Mouse (Mus musculus): ENCODE results near the gene Neb. TPM values are rescaled to one million over a fixed set of nuclear protein-coding genes. Genes with fewer than 3 reads are reported as not detected.

Neb gene
- total RNA-seq, 4 experiments from 2014 or later: 1.2 to 5.0 (median 2.2) TPM

- no peak for DNase-seq (ENCODE audit: low spot score in 2 of 2)
Measured at GRCm38 (mm10) chr2:52374706-52375105, 3.6 kb downstream of the Neb start.

GRCm38 (mm10) chr2:52372480-52372879 lies 5.8 kb downstream of the Neb start:
- DNase-seq (ENCODE audit: low spot score in 2 of 2): no peak

GRCm38 (mm10) chr2:52372080-52372479 lies 6.2 kb downstream of the Neb start:
- DNase-seq (ENCODE audit: low spot score in 2 of 2): no peak

- no peak for DNase-seq (ENCODE audit: low spot score in 2 of 2)
Measured at GRCm38 (mm10) chr2:52371066-52371465, 7.2 kb downstream of the Neb start.

GRCm38 (mm10) chr2:52369622-52370021 lies 8.7 kb downstream of the Neb start:
- DNase-seq (ENCODE audit: low spot score in 2 of 2): no peak

GRCm38 (mm10) chr2:52367665-52368064 lies 10.6 kb downstream of the Neb start:
- no peak for DNase-seq (ENCODE audit: low spot score in 2 of 2)

GRCm38 (mm10) chr2:52367248-52367647 lies 11.0 kb downstream of the Neb start:
- DNase-seq (ENCODE audit: low spot score in 2 of 2): no peak

GRCm38 (mm10) chr2:52361086-52361485 lies 17.2 kb downstream of the Neb start:
- DNase-seq (ENCODE audit: low spot score in 2 of 2): no peak

GRCm38 (mm10) chr2:52359722-52360121 lies 18.6 kb downstream of the Neb start:
- DNase-seq (ENCODE audit: low spot score in 2 of 2): no peak

GRCm38 (mm10) chr2:52358156-52358555 lies 20.1 kb downstream of the Neb start:
- no peak for DNase-seq (ENCODE audit: low spot score in 2 of 2)

GRCm38 (mm10) chr2:52351029-52351428 lies 27.2 kb downstream of the Neb start:
- no peak for DNase-seq (ENCODE audit: low spot score in 2 of 2)

GRCm38 (mm10) chr2:52340990-52341389 lies 37.3 kb downstream of the Neb start:
- no peak for DNase-seq (ENCODE audit: low spot score in 2 of 2)

- no peak for DNase-seq (ENCODE audit: low spot score in 2 of 2)
Measured at GRCm38 (mm10) chr2:52335556-52335955, 42.7 kb downstream of the Neb start.

- DNase-seq (ENCODE audit: low spot score in 2 of 2): no peak
Measured at GRCm38 (mm10) chr2:52335087-52335486, 43.2 kb downstream of the Neb start.

- DNase-seq (ENCODE audit: low spot score in 2 of 2): no peak
Measured at GRCm38 (mm10) chr2:52333535-52333934, 44.7 kb downstream of the Neb start.

GRCm38 (mm10) chr2:52331761-52332160 lies 46.5 kb downstream of the Neb start:
- DNase-seq (ENCODE audit: low spot score in 2 of 2): no peak

GRCm38 (mm10) chr2:52327244-52327815 lies 50.9 kb downstream of the Neb start:
- no peak for DNase-seq (ENCODE audit: low spot score in 2 of 2)

- DNase-seq (ENCODE audit: low spot score in 2 of 2): no peak
Measured at GRCm38 (mm10) chr2:52321866-52322265, 56.4 kb downstream of the Neb start.

- DNase-seq (ENCODE audit: low spot score in 2 of 2): no peak
Measured at GRCm38 (mm10) chr2:52320175-52320574, 58.1 kb downstream of the Neb start.

GRCm38 (mm10) chr2:52319020-52319567 lies 59.2 kb downstream of the Neb start:
- no peak for DNase-seq (ENCODE audit: low spot score in 2 of 2)

- DNase-seq (ENCODE audit: low spot score in 2 of 2): no peak
Measured at GRCm38 (mm10) chr2:52317471-52317870, 60.8 kb downstream of the Neb start.

- DNase-seq (ENCODE audit: low spot score in 2 of 2): no peak
Measured at GRCm38 (mm10) chr2:52315737-52316136, 62.5 kb downstream of the Neb start.

GRCm38 (mm10) chr2:52314922-52315730 lies 63.1 kb downstream of the Neb start:
- DNase-seq (ENCODE audit: low spot score in 2 of 2): no peak
